Mouse (Mus musculus): ENCODE measurements around the gene Sesn2. TPM values are rescaled to one million over a fixed set of nuclear protein-coding genes. Genes with fewer than 3 reads are reported as not detected.

The Sesn2 gene
- polyA plus RNA-seq, 1 experiment from 2014 or later: 14.7 TPM

GRCm38 (mm10) chr4:132462836-132463235 is 47.5 kb downstream of the Sesn2 start:
- Histone ChIP-seq H3K27me3 (ENCODE audit: low read depth, poor library complexity, severe bottlenecking) (no peaks in the 10 kb centered on the region), H3K4me3 (peak overlapping the region; percentile 90), H3K9me3 (replicated peaks) (no peaks in the 10 kb centered on the region), H3K4me1 (peaks cover 20% of the 10 kb centered on the region), H3K27ac (replicated peaks) (peak overlapping the region; percentile 87), H3K36me3 (peaks cover 42% of the 10 kb centered on the region)
- 19% methylated on average over 11 of the region's 11 CpGs for WGBS
- no peak for DNase-seq (ENCODE audit: low spot score)

- WGBS: 91% methylated on average over 8 of the region's 8 CpGs
- H3K36me3 ChIP-seq: peaks cover 56% of the 10 kb centered on the region
Observed at GRCm38 (mm10) chr4:132460225-132460624, 50.1 kb downstream of the Sesn2 start.

GRCm38 (mm10) chr4:132455561-132455960 is 54.7 kb downstream of the Sesn2 start:
- H3K36me3 ChIP-seq: peaks cover 41% of the 10 kb centered on the region
- 94% methylated on average over 6 of the region's 6 CpGs for WGBS
- H3K4me3 ChIP-seq: no peak overlapping the region
- no peaks in the 10 kb centered on the region for H3K4me1 ChIP-seq
- no peaks in the 10 kb centered on the region for H3K9me3 ChIP-seq (replicated peaks)
- no peak overlapping the region for H3K27ac ChIP-seq (replicated peaks)
- no peaks in the 10 kb centered on the region for H3K27me3 ChIP-seq (ENCODE audit: low read depth, poor library complexity, severe bottlenecking)
- DNase-seq (ENCODE audit: low spot score): no peak

More at GRCm38 (mm10) chr4:132460225-132460624, 50.1 kb downstream of the Sesn2 start:
- Histone ChIP-seq H3K27ac (replicated peaks) (no peak overlapping the region), H3K4me3 (no peak overlapping the region), H3K27me3 (ENCODE audit: low read depth, poor library complexity, severe bottlenecking) (no peaks in the 10 kb centered on the region), H3K4me1 (peaks cover 20% of the 10 kb centered on the region), H3K9me3 (replicated peaks) (no peaks in the 10 kb centered on the region)
- no peak for DNase-seq (ENCODE audit: low spot score)

- 85% methylated on average over 3 of the region's 3 CpGs for WGBS
- Histone ChIP-seq H3K27ac (replicated peaks) (no peak overlapping the region), H3K4me3 (no peak overlapping the region), H3K36me3 (peaks cover 37% of the 10 kb centered on the region), H3K4me1 (no peaks in the 10 kb centered on the region), H3K27me3 (ENCODE audit: low read depth, poor library complexity, severe bottlenecking) (no peaks in the 10 kb centered on the region), H3K9me3 (replicated peaks) (no peaks in the 10 kb centered on the region)
- no peak for DNase-seq (ENCODE audit: low spot score)
Observed at GRCm38 (mm10) chr4:132455146-132455545, 55.2 kb downstream of the Sesn2 start.

GRCm38 (mm10) chr4:132454216-132454615 is 56.1 kb downstream of the Sesn2 start:
- Histone ChIP-seq H3K4me3 (no peak overlapping the region), H3K4me1 (no peaks in the 10 kb centered on the region), H3K27ac (replicated peaks) (no peak overlapping the region), H3K27me3 (ENCODE audit: low read depth, poor library complexity, severe bottlenecking) (no peaks in the 10 kb centered on the region), H3K36me3 (peaks cover 27% of the 10 kb centered on the region), H3K9me3 (replicated peaks) (no peaks in the 10 kb centered on the region)
- DNase-seq (ENCODE audit: low spot score): no peak
- 86% methylated on average over 6 of the region's 6 CpGs for WGBS

GRCm38 (mm10) chr4:132449778-132450177 is 60.5 kb downstream of the Sesn2 start:
- no peaks in the 10 kb centered on the region for H3K9me3 ChIP-seq (replicated peaks)
- no peaks in the 10 kb centered on the region for H3K4me1 ChIP-seq
- no peak for DNase-seq (ENCODE audit: low spot score)
- H3K27ac ChIP-seq (replicated peaks): no peak overlapping the region
- no peak overlapping the region for H3K4me3 ChIP-seq
- no peaks in the 10 kb centered on the region for H3K36me3 ChIP-seq
- WGBS: 87% methylated on average over 3 of the region's 3 CpGs
- no peaks in the 10 kb centered on the region for H3K27me3 ChIP-seq (ENCODE audit: low read depth, poor library complexity, severe bottlenecking)

- Histone ChIP-seq H3K4me1 (no peaks in the 10 kb centered on the region), H3K27ac (replicated peaks) (no peak overlapping the region), H3K9me3 (replicated peaks) (no peaks in the 10 kb centered on the region), H3K27me3 (ENCODE audit: low read depth, poor library complexity, severe bottlenecking) (no peaks in the 10 kb centered on the region), H3K4me3 (no peak overlapping the region), H3K36me3 (no peaks in the 10 kb centered on the region)
- DNase-seq (ENCODE audit: low spot score): no peak
- WGBS: 86% methylated on average over 12 of the region's 12 CpGs
Observed at GRCm38 (mm10) chr4:132446105-132446504, 64.2 kb downstream of the Sesn2 start.

GRCm38 (mm10) chr4:132444516-132444915 is 65.8 kb downstream of the Sesn2 start:
- Histone ChIP-seq H3K27me3 (ENCODE audit: low read depth, poor library complexity, severe bottlenecking) (no peaks in the 10 kb centered on the region), H3K4me1 (no peaks in the 10 kb centered on the region), H3K4me3 (no peak overlapping the region), H3K9me3 (replicated peaks) (no peaks in the 10 kb centered on the region), H3K27ac (replicated peaks) (no peak overlapping the region), H3K36me3 (no peaks in the 10 kb centered on the region)
- 82% methylated on average over 8 of the region's 8 CpGs for WGBS
- no peak for DNase-seq (ENCODE audit: low spot score)

Other genes starting within 250 kb of the Sesn2 start
- gene Gmeb1, start 248.9 kb downstream of the Sesn2 start, polyA plus RNA-seq (2016; fragmentation: Nextera tagmentation; extraction: Ambion mirVana): 45.9 and 49.3 TPM in 2 replicates
- gene Taf12, start 236.1 kb downstream of the Sesn2 start, polyA plus RNA-seq (2016; fragmentation: Nextera tagmentation; extraction: Ambion mirVana): 70.1 and 73.0 TPM in 2 replicates
- gene Rab42, start 207.1 kb downstream of the Sesn2 start, polyA plus RNA-seq (2016; fragmentation: Nextera tagmentation; extraction: Ambion mirVana): 0.79 and 0.85 TPM in 2 replicates
- 83.5 and 87.8 TPM in 2 replicates for gene Trnau1ap, start 181.0 kb downstream of the Sesn2 start, polyA plus RNA-seq (2016; fragmentation: Nextera tagmentation; extraction: Ambion mirVana)
- gene Rcc1, start 156.9 kb downstream of the Sesn2 start, polyA plus RNA-seq (2016; fragmentation: Nextera tagmentation; extraction: Ambion mirVana): 144 and 164 TPM in 2 replicates
- 23.6 and 27.3 TPM in 2 replicates for gene Phactr4, start 88.0 kb downstream of the Sesn2 start, polyA plus RNA-seq (2016; fragmentation: Nextera tagmentation; extraction: Ambion mirVana)
- gene Med18, start 46.6 kb downstream of the Sesn2 start, polyA plus RNA-seq (2016; fragmentation: Nextera tagmentation; extraction: Ambion mirVana): 32.6 and 35.3 TPM in 2 replicates
- gene Atpif1, start 23.2 kb upstream of the Sesn2 start, polyA plus RNA-seq (2016; fragmentation: Nextera tagmentation; extraction: Ambion mirVana): 965 and 979 TPM in 2 replicates
- gene Dnajc8, start 25.0 kb upstream of the Sesn2 start, polyA plus RNA-seq (2016; fragmentation: Nextera tagmentation; extraction: Ambion mirVana): 203 and 216 TPM in 2 replicates
- gene Ptafr, start 53.6 kb upstream of the Sesn2 start, polyA plus RNA-seq (2016; fragmentation: Nextera tagmentation; extraction: Ambion mirVana): 0.41 and 0.56 TPM in 2 replicates
- gene Eya3, start 128.5 kb upstream of the Sesn2 start, polyA plus RNA-seq (2016; fragmentation: Nextera tagmentation; extraction: Ambion mirVana): 30.0 and 30.1 TPM in 2 replicates
- 4.3 and 4.8 TPM in 2 replicates for gene Xkr8, start 222.0 kb upstream of the Sesn2 start, polyA plus RNA-seq (2016; fragmentation: Nextera tagmentation; extraction: Ambion mirVana)
- 2.3 and 2.9 TPM in 2 replicates for gene Smpdl3b, start 246.8 kb upstream of the Sesn2 start, polyA plus RNA-seq (2016; fragmentation: Nextera tagmentation; extraction: Ambion mirVana)

All from midbrain, embryonic 10.5 days (tissue).